Mouse (Mus musculus) lung, adult 10 weeks (tissue): Measurements from ENCODE around the gene AY761184. TPM values are rescaled to one million over a fixed set of nuclear protein-coding genes. Genes with fewer than 3 reads are reported as not detected.

Experiments used
- polyA plus RNA-seq: library from polyadenylated mRNA; stranded (reverse); fragments of 350-450 nt; fragmentation: Illumina TruSeq; extraction: RNeasy Lipid Tissue Mini Kit (QIAGEN cat#74804); gene quantifications from one replicate; pipeline ENCODE4 v1.2.3, GENCODE M21; 2014; ENCODE audit warnings: low read depth, low replicate concordance; ENCODE audit not compliant: insufficient read depth

Gene AY761184
- not detected for polyA plus RNA-seq

GRCm38 (mm10) chr8:21703545-21703944 is at the start of gene AY761184:
TSS of gene AY761184 (minus strand) at chr8:21703645.

GRCm38 (mm10) chr8:21665497-21665896 is 37.9 kb downstream of the AY761184 start, which contains the start of gene Defa34:
TSS of gene Defa34 (plus strand) at chr8:21665797.

GRCm38 (mm10) chr8:21655480-21655879 is 48.0 kb downstream of the AY761184 start, which contains the start of gene Defa17:
TSS of gene Defa17 (plus strand) at chr8:21655780.

Other genes starting within 250 kb of the AY761184 start
- not detected for gene Gm7849, start 247.1 kb downstream of the AY761184 start, polyA plus RNA-seq
- gene Defa20, start 194.4 kb downstream of the AY761184 start, polyA plus RNA-seq = not detected
- not detected for gene Defa32, start 174.6 kb downstream of the AY761184 start, polyA plus RNA-seq
- not detected for gene Defa37, start 138.3 kb downstream of the AY761184 start, polyA plus RNA-seq
- gene Defa28, start 120.6 kb downstream of the AY761184 start, polyA plus RNA-seq = not detected
- not detected for gene Gm7861, start 109.1 kb downstream of the AY761184 start, polyA plus RNA-seq
- not detected for gene Defa26, start 85.5 kb downstream of the AY761184 start, polyA plus RNA-seq
- not detected for gene Defa17, start 47.9 kb downstream of the AY761184 start, polyA plus RNA-seq
- gene Defa34, start 37.8 kb downstream of the AY761184 start, polyA plus RNA-seq = not detected
- not detected for gene Defa24, start 30.8 kb upstream of the AY761184 start, polyA plus RNA-seq
- not detected for gene Defb50, start 119.9 kb upstream of the AY761184 start, polyA plus RNA-seq
- not detected for gene Defb2, start 136.3 kb upstream of the AY761184 start, polyA plus RNA-seq
- not detected for gene Defb10, start 155.3 kb upstream of the AY761184 start, polyA plus RNA-seq
- gene Defb9, start 181.8 kb upstream of the AY761184 start, polyA plus RNA-seq = not detected
- not detected for gene Defb11, start 202.8 kb upstream of the AY761184 start, polyA plus RNA-seq
- gene Defb15, start 229.1 kb upstream of the AY761184 start, polyA plus RNA-seq = not detected
- gene Defb35, start 234.7 kb upstream of the AY761184 start, polyA plus RNA-seq = not detected
- not detected for gene Defb13, start 243.1 kb upstream of the AY761184 start, polyA plus RNA-seq